In the genomic region with DNA sequence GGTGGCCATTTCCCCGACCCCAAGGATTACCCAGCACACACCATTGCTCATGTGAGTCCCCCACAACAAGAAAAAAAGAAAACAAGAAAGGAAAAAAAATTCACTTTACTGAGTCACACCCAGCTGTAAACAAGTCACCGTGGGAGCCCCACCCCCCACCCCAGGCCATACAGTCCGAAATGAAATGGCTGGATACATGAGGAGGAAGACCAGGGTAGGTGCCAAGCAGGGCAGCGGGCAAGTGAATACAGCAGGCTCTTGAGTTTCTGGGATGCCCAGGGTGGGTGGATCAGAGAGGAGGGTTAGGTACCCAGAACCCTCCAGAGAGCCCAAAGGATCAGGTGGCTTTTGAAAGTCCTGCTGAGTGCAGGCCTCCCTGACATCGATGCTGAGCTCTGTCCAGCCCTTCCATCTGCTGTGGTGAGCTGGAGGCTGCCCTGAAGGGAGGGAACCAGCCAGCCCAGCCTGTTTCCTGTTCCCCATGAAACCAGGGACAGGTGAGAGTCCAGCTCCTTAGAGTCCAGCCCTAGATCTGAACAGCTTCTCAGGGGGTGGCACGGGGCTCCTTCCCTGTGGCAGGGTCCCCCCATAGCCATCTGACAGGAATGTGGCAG, we compare ENCODE assay signal across 10 mouse cellular contexts. TPM values are rescaled to one million over a fixed set of nuclear protein-coding genes. Genes with fewer than 3 reads are reported as not detected.
DNase-seq lines count a peak whose midpoint lies in the region; ATAC-seq and TF ChIP-seq lines count a peak whose summit lies in the region.
"Had no signal": no experiment of that assay in that cellular context is flagged by ENCODE, and none has a peak within 500 bp of the region (broad histone marks: within the 10 kb centered on the region; RNA-seq: fewer than 3 reads in every experiment).

No protein-coding gene starts in this region.

- no peak for TF ChIP-seq CTCF in hindbrain, postnatal 0 days (IDR thresholded peaks at IDR 0.05; ENCODE audit: low read depth)

- no peak overlapping the region for H3K4me2 ChIP-seq in midbrain, embryonic 15.5 days
- 0 out of 2 replicates have a peak overlapping the region, but pooled peaks have one; percentile 69 for H3K4me2 ChIP-seq in hindbrain, postnatal 0 days (ENCODE audit: low read depth, low read length)
- H3K4me2 ChIP-seq in stomach, embryonic 14.5 days (replicated peaks; ENCODE audit: low read depth, low read length), result peak overlapping the region; percentile 93

- H3K9ac ChIP-seq in midbrain, embryonic 15.5 days, result no peak overlapping the region
- no peak overlapping the region for H3K9ac ChIP-seq in hindbrain, postnatal 0 days (replicated peaks; ENCODE audit: low read length)
- no peak overlapping the region for H3K9ac ChIP-seq in stomach, embryonic 14.5 days (replicated peaks; ENCODE audit: low read depth, low read length)

- WGBS in midbrain, embryonic 10.5 days, result 8% methylated on average over 6 of the region's 6 CpGs
- WGBS in midbrain, embryonic 15.5 days, result 20% methylated on average over 6 of the region's 6 CpGs
- WGBS in hindbrain, postnatal 0 days, result 20% methylated on average over 6 of the region's 6 CpGs
- 25% methylated on average over 6 of the region's 6 CpGs for WGBS in stomach, embryonic 14.5 days

- H3K27me3 ChIP-seq in midbrain, embryonic 10.5 days (ENCODE audit: low read depth, poor library complexity, severe bottlenecking), result no peaks in the 10 kb centered on the region
- no peaks in the 10 kb centered on the region for H3K27me3 ChIP-seq in midbrain, embryonic 15.5 days (replicated peaks)
- no peaks in the 10 kb centered on the region for H3K27me3 ChIP-seq in hindbrain, postnatal 0 days (ENCODE audit: insufficient read depth, low read length)
- H3K27me3 ChIP-seq in stomach, embryonic 14.5 days (ENCODE audit: control insufficient read depth, insufficient read depth, low read length), result no peaks in the 10 kb centered on the region

- peaks cover 60% of the 10 kb centered on the region for H3K36me3 ChIP-seq in midbrain, embryonic 10.5 days
- peaks cover 18% of the 10 kb centered on the region for H3K36me3 ChIP-seq in midbrain, embryonic 15.5 days (replicated peaks)
- H3K36me3 ChIP-seq in hindbrain, postnatal 0 days (ENCODE audit: insufficient read depth, low read length), result 0 out of 2 replicates have a peak, but pooled peaks cover 12% of the 10 kb centered on the region
- peaks cover 37% of the 10 kb centered on the region for H3K36me3 ChIP-seq in stomach, embryonic 14.5 days (ENCODE audit: control insufficient read depth, insufficient read depth, low read length)

- no peak for ATAC-seq in midbrain, embryonic 15.5 days (replicated peaks)
- no peak for ATAC-seq in hindbrain, postnatal 0 days
- ATAC-seq in stomach, embryonic 14.5 days (ENCODE audit: insufficient number of reproducible peaks, insufficient read depth, low FRiP score, low read depth), result no peak

- peaks cover 87% of the 10 kb centered on the region for H3K4me1 ChIP-seq in midbrain, embryonic 10.5 days
- peaks cover 32% of the 10 kb centered on the region for H3K4me1 ChIP-seq in midbrain, embryonic 15.5 days
- peaks cover 8% of the 10 kb centered on the region; the same call in 1 of the 2 replicates for H3K4me1 ChIP-seq in hindbrain, postnatal 0 days (ENCODE audit: insufficient read depth, low read length)
- H3K4me1 ChIP-seq in stomach, embryonic 14.5 days (ENCODE audit: control insufficient read depth, insufficient read depth, low read length), result peaks cover 26% of the 10 kb centered on the region

- peak overlapping the region; percentile 92 for H3K4me3 ChIP-seq in midbrain, embryonic 10.5 days
- no peak overlapping the region for H3K4me3 ChIP-seq in midbrain, embryonic 15.5 days
- no peak overlapping the region for H3K4me3 ChIP-seq in hindbrain, postnatal 0 days (ENCODE audit: low read length)
- H3K4me3 ChIP-seq in stomach, embryonic 14.5 days (ENCODE audit: low read depth, low read length), result 0 out of 2 replicates have a peak overlapping the region, but pooled peaks have one; percentile 80

- H3K27ac ChIP-seq in midbrain, embryonic 10.5 days (replicated peaks), result peak overlapping the region; percentile 100
- H3K27ac ChIP-seq in midbrain, embryonic 15.5 days, result no peak overlapping the region
- 0 out of 2 replicates have a peak overlapping the region, but pooled peaks have one; percentile 77 for H3K27ac ChIP-seq in hindbrain, postnatal 0 days
- peak overlapping the region; percentile 98 for H3K27ac ChIP-seq in stomach, embryonic 14.5 days (ENCODE audit: low read length)

- H3K9me3 ChIP-seq in midbrain, embryonic 10.5 days (replicated peaks), result no peaks in the 10 kb centered on the region
- H3K9me3 ChIP-seq in midbrain, embryonic 15.5 days, result no peaks in the 10 kb centered on the region
- no peaks in the 10 kb centered on the region for H3K9me3 ChIP-seq in hindbrain, postnatal 0 days (ENCODE audit: low read length)
- no peaks in the 10 kb centered on the region for H3K9me3 ChIP-seq in stomach, embryonic 14.5 days (ENCODE audit: control insufficient read depth, low read depth, low read length)

- DNase-seq in midbrain, embryonic 10.5 days (ENCODE audit: low spot score), result peak; percentile 50
- peak; percentile 57 for DNase-seq in embryo, embryonic 10 days (ENCODE audit: low spot score)
- no peak for DNase-seq in hindbrain, postnatal 0 days (ENCODE audit: low spot score)
- no peak for DNase-seq in urinary bladder, postnatal 10 days (ENCODE audit: low spot score)
- DNase-seq in adrenal gland, postnatal 25 days, result no peak
- no peak for DNase-seq in layer of hippocampus, postnatal 25 days (ENCODE audit: extremely low spot score in 1 of 2, low spot score in 1 of 2)

RNA-seq across cellular contexts. Expression of a gene that starts 0.7 kb away (rescaled TPM):
- 1,290 and 1,659 TPM in 2 replicates for polyA plus RNA-seq in midbrain, embryonic 10.5 days (2016; fragmentation: Nextera tagmentation; extraction: Ambion mirVana)
- polyA plus RNA-seq in midbrain, embryonic 15.5 days (2015; fragmentation: Nextera tagmentation; extraction: Ambion mirVana), result 132 and 158 TPM in 2 replicates
- 54.9 and 78.4 TPM in 2 replicates for total RNA-seq in hindbrain, postnatal 0 days (2014; rRNA removed)
- polyA plus RNA-seq in hindbrain, postnatal 0 days (2015; fragmentation: Nextera tagmentation; extraction: Ambion mirVana), result 167 and 171 TPM in 2 replicates
- 1,102 and 1,256 TPM in 2 replicates for polyA plus RNA-seq in stomach, embryonic 14.5 days (2014; fragmentation: Nextera tagmentation; extraction: Ambion mirVana)
- 3.5 and 5.8 TPM in 2 replicates for total RNA-seq in adrenal gland, postnatal 25 days (2021)
- total RNA-seq in layer of hippocampus, postnatal 25 days (2021), result 10 to 100 TPM; 25.5 to 33.2 TPM

RNA-seq across cellular contexts. Expression of a gene that starts 5.8 kb away (rescaled TPM):
- 0.81 and 1.0 TPM in 2 replicates for polyA plus RNA-seq in midbrain, embryonic 10.5 days (2016; fragmentation: Nextera tagmentation; extraction: Ambion mirVana)
- polyA plus RNA-seq in midbrain, embryonic 15.5 days (2015; fragmentation: Nextera tagmentation; extraction: Ambion mirVana), result 0.57 and 0.66 TPM in 2 replicates
- 3.3 and 4.4 TPM in 2 replicates for total RNA-seq in hindbrain, postnatal 0 days (2014; rRNA removed)
- polyA plus RNA-seq in hindbrain, postnatal 0 days (2015; fragmentation: Nextera tagmentation; extraction: Ambion mirVana), result 0.75 and 0.93 TPM in 2 replicates
- polyA plus RNA-seq in stomach, embryonic 14.5 days (2014; fragmentation: Nextera tagmentation; extraction: Ambion mirVana), result 0.17 TPM in 1 of 2 replicates, not detected in the other
- 0.94 and 1.7 TPM in 2 replicates for total RNA-seq in adrenal gland, postnatal 25 days (2021)
- total RNA-seq in layer of hippocampus, postnatal 25 days (2021), result 10 to 100 TPM; 21.5 to 26.1 TPM
- total RNA-seq: neutrophil, adult 5-6 weeks had no signal

RNA-seq across cellular contexts. Expression of a gene that starts 12.7 kb away (rescaled TPM):
- polyA plus RNA-seq in midbrain, embryonic 10.5 days (2016; fragmentation: Nextera tagmentation; extraction: Ambion mirVana), result 0.12 and 0.19 TPM in 2 replicates
- polyA plus RNA-seq in midbrain, embryonic 15.5 days (2015; fragmentation: Nextera tagmentation; extraction: Ambion mirVana), result 0.20 and 0.31 TPM in 2 replicates
- total RNA-seq in hindbrain, postnatal 0 days (2014; rRNA removed), result not detected in 2 replicates
- polyA plus RNA-seq in hindbrain, postnatal 0 days (2015; fragmentation: Nextera tagmentation; extraction: Ambion mirVana), result 0.08 TPM in 1 of 2 replicates, not detected in the other
- polyA plus RNA-seq in stomach, embryonic 14.5 days (2014; fragmentation: Nextera tagmentation; extraction: Ambion mirVana), result 1.2 and 1.4 TPM in 2 replicates
- total RNA-seq in adrenal gland, postnatal 25 days (2021), result not detected in 2 replicates
- not detected for total RNA-seq in layer of hippocampus, postnatal 25 days (2021)
- total RNA-seq: adrenal gland, postnatal 4 days had no signal

RNA-seq across cellular contexts. Expression of a gene that starts 42.8 kb away (rescaled TPM):
- 28.3 and 35.0 TPM in 2 replicates for polyA plus RNA-seq in midbrain, embryonic 10.5 days (2016; fragmentation: Nextera tagmentation; extraction: Ambion mirVana)
- polyA plus RNA-seq in midbrain, embryonic 15.5 days (2015; fragmentation: Nextera tagmentation; extraction: Ambion mirVana), result 32.2 and 36.1 TPM in 2 replicates
- 150 and 163 TPM in 2 replicates for total RNA-seq in hindbrain, postnatal 0 days (2014; rRNA removed)
- 40.7 and 41.2 TPM in 2 replicates for polyA plus RNA-seq in hindbrain, postnatal 0 days (2015; fragmentation: Nextera tagmentation; extraction: Ambion mirVana)
- polyA plus RNA-seq in stomach, embryonic 14.5 days (2014; fragmentation: Nextera tagmentation; extraction: Ambion mirVana), result 45.4 and 47.9 TPM in 2 replicates
- 42.2 and 61.5 TPM in 2 replicates for total RNA-seq in adrenal gland, postnatal 25 days (2021)
- total RNA-seq in layer of hippocampus, postnatal 25 days (2021), result 100 to 1,000 TPM; 479 to 537 TPM

Comparison
In these comparisons a context has a peak if more than half of its experiments do, and no peak if none do; other contexts are left out.
1. H3K4me3 ChIP-seq: peak in midbrain, embryonic 10.5 days (single experiment) and stomach, embryonic 14.5 days (single experiment); none in midbrain, embryonic 15.5 days (single experiment) and hindbrain, postnatal 0 days (single experiment).
2. DNase-seq: peak in midbrain, embryonic 10.5 days (single experiment) and embryo, embryonic 10 days (single experiment); none in hindbrain, postnatal 0 days (single experiment), urinary bladder, postnatal 10 days (single experiment), adrenal gland, postnatal 25 days (single experiment) and layer of hippocampus, postnatal 25 days (0 of 2).